Mouse (Mus musculus): ENCODE data around the gene Sh3bgrl.

GRCm38 (mm10) chrX:109136306-109136705, 41.1 kb downstream of the Sh3bgrl start:
- TF ChIP-seq CTCF (IDR thresholded peaks at IDR 0.05; ENCODE audit: control insufficient read depth, insufficient read depth, low read length) (no peak), POLR2A (IDR thresholded peaks at IDR 0.05; ENCODE audit: borderline replicate concordance, control insufficient read depth, low read depth, low read length) (no peak)

Data from bone marrow, adult 2 months (tissue).